Mouse (Mus musculus) layer of hippocampus, adult 18-20 months (tissue): ENCODE measurements around the gene 2200002D01Rik. TPM values are rescaled to one million over a fixed set of nuclear protein-coding genes. Genes with fewer than 3 reads are reported as not detected.
A peak's percentile ranks its signal among the peaks of the same experiment; 100 is the strongest.

Experiments
- DNase-seq, 2 experiments: peaks; one replicate each; pipeline ENCODE4 v3.0.0; 2022; ENCODE audit warnings: low spot score in 2 of 2
- total RNA-seq, 2 experiments: library from RNA; stranded (reverse); gene quantifications; 2 replicates each; pipeline ENCODE4 v1.2.3; 2021

Gene 2200002D01Rik
- total RNA-seq, 2 experiments from 2014 or later = not detected

DNA sequence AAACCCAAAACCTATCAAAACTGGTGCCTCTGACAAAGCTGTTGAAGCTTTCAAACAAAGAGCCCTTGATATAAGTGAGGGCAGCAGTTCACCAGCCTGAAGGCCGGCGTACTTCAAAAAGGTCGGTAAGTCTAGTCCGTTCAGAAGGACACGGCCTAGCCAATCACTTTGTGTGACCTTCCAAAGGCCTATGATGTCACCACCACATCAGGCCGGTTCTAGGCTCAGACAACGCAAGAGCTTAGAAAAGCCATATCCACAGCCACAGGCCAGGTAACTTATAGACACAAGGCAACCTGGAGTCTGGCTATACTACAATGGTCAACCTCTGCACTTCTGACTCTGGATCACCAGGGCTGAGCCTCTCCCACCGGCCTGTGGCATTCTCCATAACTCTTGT lies 31.7 kb upstream of the 2200002D01Rik start:
- DNase-seq = no peak

DNA sequence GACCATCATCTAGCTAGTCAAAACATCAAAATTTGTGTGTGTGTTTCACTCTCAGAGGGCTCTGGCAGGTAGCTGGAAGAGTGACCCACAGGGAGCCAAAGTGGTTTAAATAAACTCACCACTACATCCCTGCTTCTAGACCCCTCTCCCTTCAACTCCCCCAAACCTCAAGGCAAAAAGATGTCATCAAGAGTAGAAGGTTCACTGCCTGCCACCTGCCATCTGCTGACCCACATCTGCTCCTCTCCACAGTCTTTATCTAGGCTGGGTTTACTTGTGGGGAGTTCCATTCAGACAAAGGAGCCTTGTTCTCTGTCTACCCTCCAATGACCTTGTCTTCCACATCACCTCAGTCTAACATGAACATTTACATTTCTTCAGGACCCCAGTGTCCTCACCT lies 31.0 kb upstream of the 2200002D01Rik start:
- DNase-seq = no peak

DNA sequence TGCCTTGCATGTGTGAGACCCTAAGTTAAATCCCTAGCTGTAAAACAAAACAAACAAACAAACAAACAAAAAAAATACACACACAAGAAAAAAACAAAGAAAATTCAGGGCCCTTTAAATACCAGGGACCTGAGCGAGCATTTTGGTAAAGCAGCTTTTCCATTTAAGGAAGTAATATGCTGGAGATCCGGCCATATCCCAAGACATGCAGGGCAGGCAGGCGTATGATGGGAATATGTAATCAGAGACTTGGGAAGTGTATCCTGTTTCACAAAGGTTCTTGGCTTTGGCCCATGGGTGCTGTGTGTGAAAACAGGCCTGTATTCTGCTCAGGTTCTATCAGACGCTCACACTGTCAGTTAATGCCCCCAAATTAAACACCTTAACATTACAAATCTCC lies 29.2 kb upstream of the 2200002D01Rik start:
- no peak for DNase-seq

DNA sequence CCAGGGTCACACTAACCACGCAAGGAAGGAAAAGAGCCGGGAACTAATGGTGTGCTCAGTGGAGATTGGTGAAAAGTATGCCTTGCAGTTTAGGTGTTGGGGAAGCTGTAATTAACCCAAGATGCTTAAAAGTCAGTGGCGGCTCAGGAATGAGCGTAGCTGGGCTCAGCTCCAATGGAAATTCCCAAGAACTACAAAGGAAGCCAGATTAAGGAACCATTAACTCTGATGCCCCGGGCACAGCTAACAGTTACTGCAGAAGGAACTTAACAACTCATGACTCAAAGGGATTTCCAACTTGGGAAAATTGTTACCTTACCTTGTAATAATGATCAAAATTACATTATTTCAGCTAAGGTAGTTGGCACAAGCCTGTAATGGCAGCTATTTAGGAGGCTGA lies 28.4 kb upstream of the 2200002D01Rik start:
- DNase-seq = no peak

DNA sequence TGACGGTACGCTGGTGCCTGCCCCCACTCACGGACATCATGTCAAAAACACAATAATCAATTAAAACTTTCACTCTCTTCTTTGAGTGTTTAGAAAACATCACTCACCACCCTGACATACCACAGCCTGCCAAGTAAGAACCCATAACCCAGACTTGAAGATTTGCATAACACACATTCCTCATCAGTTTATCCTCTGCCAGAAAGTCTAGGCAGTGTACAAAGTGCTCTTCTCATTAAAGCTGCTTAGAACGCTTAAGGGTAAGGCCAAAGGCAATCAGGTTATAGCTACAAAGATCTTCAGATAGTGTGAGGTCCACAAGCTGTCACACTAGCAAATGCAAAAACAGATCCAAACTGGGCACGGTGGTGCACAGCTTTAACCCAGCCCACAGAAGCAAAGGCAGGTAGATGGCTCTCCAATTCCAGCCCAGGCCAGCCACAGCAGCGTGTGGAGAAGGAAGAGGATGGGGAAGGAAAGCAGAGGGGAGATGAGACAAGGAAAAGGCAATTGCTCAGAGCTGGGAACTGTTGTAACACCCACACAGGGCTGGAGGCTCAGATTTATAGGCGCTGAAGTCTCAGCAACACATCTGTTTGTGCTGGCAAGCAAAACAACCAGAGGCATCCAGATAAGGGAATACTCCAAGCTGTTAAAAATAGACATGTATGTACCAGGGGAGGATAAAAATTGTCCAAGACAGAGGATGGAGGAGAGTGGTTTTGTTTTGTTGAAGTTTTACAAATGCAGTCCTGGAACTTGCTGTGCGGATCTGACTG lies 23.6 kb upstream of the 2200002D01Rik start:
- peak in 1 of 2 experiments; percentile 58 for DNase-seq

DNA sequence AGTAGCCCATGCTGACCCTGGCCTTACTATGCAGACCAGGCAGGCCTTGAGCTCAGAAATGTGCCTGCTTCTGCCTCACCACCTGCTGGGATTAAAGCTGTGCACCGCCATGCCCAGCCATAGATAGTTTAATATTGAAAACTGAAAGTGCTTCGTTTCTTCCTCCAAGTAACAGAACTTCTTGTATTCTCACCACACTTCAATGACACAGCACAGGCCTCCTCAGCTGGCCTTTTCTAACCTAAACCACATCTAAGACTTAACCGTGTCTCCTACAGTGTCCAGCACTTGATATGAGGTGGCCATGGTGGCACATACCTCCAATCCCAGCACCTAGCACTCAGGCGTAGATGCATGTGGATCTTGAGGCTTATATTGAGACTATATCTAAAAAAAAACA lies 22.2 kb upstream of the 2200002D01Rik start:
- no peak for DNase-seq

DNA sequence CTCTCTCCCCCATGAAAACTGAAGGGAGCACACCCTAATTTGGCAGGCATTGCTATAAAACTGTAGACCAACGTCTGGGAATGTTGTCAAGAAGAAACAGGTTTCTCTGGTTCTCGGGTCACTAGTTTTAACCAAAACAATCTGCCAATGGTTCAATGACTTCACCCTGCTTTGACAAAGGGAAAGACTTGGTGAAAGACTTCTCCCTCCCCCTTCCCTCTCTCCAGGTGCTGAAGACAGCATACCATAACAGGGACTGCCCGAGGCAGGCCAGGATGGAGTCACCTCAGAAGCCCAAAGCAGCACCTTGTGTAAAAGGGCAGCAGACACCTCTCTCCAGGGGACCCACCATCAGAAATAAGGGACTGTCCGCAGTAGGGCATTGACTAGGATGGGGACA lies 18.7 kb upstream of the 2200002D01Rik start:
- DNase-seq = no peak

DNA sequence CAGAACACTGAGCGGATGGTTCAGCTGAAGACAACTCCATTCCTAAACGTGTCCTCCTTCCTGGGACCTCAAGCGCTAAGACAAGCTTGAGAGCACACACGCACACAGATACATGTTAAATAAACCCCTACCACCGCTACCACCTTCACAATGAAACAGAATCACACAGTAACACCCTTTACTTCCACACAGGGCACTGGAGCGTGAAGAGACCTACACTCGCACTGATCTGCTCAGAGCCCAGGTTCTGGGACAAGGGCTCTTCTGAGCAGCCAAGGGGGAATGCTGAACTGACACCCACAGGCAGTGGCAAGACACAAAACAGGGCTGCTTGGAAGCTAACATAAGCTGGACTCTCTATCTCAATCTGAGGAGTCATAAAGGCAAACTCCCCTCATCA lies 17.4 kb upstream of the 2200002D01Rik start:
- DNase-seq = no peak

DNA sequence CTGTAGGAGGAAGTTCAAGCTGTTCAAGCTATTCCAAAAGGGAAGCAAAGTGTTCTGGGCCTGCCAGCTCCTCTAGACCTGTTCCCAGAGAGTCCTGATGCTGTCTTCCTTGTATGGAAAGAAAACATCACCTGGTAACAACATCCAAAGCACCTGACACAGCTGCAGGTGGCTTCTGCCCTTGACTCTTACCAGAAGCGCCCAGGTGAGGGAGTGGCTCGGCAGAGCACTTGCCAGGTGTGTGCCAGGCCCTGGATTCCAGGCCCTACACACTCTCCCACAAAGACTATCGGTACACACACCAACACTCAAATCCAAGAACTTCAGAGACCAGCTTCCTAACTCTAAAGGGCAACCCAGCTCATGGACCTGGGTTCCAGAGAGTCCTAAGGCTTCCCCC lies 15.6 kb upstream of the 2200002D01Rik start:
- no peak for DNase-seq

DNA sequence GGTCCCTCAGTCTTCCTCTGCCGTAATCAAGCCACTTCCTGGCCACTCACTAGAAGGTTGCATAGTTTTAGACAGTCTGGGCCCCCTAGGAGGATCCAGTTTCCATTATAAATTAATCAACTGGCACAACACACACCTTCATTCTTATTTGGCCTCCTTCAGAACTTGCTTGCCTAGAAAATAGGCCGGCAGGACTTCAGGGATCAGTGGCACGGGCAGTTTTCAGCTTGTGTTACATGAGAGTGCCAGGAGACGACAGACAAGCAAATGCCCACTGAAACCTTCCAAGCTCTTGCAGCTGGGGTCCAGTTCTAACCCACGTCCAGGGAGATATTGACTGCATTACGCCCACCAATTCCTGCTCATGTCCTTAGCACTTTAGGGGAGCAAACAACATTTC lies 13.9 kb upstream of the 2200002D01Rik start:
- no peak for DNase-seq

DNA sequence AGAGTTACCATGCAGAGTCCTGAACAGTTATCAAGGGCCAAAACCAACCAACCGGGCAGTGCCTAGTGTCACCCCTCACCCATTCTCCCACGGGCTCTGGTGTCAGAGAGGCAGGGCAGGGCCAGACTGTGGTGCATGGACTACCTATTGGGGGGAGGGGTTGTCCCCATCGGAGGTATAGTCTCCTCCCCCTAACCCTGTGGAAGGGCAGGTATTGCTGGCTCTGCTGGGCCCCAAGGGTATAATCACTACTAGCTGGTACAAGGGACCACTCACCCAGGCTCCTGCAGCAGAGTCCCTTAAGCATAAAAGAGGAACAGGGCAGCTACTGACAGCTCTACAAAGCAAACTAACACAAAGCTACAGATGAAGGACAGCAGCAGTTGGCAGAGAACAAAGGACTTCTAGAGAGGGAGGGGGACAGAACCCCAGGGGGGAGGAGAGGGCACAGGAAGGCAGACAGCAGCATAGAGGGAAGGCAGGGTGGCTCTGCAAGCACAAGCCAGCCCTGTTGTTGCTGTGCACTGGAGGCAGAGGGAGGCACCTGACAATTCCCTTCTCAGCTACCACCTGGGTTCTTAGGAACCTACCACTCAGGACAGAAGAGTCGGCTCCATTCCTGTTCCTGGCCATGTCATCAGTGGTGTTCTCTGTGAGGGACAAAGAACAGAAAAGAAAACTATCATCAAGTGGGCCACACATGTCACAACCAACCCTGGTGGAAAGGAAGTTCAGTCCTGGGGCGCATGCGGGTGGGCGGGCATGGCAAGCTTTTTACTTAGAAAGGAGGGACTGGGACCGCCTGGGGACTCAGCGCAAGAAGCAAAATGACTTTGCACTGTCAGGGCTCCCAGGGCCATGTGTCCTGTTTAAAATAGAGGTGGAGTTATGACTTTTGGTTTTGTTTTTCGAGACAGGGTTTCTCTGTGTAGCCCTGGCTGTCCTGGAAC lies 11.8 kb upstream of the 2200002D01Rik start:
- DNase-seq = no peak

DNA sequence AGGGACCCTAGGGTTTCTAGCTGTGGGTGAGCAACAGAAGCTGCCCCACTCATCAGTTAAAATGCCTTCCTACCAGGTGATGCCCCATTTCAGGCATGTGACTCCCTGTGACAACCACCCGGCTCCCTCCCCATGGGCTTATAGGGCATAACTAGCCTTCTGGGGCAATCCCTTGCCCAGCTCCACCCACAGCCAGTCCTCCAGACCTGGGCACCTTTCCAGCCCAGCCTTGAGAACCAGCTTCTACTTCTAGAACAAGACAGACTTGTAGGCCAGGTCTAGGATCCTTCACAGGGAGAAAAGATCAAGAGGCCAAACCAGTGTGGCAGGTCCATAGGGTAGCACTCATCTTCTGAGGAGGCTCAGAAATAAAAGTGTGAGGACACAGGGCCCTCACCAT lies 9.1 kb upstream of the 2200002D01Rik start:
- DNase-seq = no peak

DNA sequence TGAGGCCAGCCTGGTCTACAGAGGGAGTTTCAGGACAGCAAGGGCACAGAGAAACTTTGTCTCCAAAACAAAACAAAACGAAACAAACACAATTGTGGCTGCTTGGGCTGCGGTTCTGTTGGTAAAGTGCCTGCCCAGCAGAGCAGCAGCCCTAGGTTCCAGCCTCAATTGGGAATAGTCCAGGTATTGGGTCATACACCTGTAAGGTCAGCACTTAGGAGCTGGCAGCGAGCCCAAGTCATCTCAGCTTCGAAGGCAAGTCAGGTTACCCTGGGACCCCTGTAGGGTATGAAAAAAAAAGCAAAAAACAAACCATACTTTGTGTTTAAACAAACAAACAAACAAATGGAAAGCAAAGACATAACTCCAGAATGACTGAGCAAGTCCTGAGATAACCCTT lies 7.6 kb upstream of the 2200002D01Rik start:
- DNase-seq = no peak

DNA sequence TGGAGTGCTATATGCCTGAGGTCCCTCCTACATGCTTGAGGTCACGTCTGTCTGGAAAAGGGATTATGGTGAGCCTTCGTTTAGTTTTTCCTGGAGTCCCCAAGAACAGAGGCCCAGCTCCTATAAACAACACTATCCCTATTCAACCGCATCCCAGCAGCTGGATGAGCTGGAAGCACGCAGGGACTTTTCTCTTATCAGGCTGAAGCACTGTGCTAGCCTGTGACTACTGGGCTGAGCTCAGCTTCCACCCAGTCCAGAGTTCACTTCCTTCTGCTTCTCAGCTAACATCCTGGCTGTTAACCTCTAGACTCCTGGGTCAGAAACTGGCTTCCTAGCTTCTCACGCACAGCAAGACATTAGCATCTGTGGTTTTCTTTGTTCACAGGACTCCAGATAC lies 5.6 kb upstream of the 2200002D01Rik start:
- DNase-seq = no peak

DNA sequence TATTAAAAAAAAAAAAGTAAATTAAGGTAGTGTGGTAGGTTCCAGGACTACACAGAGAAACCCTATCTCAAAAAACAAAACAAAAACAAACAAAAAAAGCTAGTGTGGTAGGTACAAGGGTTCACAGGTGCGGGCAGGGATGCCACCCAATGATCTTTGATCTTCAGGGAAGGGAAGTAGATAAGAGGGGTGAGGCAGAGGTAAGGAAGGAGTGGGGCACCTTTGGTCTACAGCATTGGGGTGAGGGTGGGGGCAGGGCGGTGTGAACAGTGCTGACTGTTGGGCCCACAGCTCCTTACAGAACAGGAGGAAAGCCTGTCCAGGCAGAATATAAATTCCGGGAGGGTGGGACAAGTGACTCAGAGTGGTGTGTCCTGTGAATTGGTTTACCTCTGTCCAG lies 2.9 kb upstream of the 2200002D01Rik start:
- no peak for DNase-seq

DNA sequence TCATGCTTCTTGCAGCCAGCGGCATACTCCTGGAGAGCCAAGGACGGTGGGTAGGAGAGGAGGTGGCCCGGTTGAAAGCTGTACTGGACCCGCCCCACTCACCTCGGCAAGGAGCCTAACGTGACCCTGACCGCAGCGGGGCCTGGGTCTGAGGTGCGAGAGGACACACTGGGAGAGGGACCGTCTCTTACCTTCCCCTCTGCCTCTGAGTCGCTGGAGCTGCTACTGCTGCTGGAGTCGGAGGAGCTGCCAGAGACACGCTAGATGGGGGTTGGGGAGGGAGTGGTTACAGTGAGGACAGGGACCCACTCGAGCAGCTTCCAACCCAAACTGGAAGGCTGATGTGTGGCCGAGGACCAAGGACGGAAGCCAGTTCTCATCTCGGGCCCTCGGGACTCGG lies 560 bp downstream of the 2200002D01Rik start:
- DNase-seq = no peak

DNA sequence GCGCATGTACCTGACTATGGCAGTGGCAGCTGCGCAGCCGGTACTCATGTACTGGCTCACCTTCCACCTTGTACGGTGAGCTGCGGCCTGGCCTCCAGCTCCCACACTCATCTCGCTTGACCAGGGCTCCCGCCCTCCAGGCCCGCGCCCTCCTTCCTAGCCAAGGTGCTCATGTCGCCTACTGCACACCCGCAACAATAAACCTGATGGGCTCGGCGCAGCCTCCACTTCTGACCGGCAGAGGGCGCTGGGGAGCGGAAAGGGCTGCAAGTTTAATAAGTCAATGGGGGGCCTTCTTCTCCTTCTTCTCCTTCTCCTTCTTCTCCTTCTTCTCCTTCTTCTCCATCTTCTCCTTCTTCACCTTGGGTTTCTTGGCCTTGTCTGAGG lies 959 bp downstream of the 2200002D01Rik start:
- peak; percentile 51 to 74 for DNase-seq

DNA sequence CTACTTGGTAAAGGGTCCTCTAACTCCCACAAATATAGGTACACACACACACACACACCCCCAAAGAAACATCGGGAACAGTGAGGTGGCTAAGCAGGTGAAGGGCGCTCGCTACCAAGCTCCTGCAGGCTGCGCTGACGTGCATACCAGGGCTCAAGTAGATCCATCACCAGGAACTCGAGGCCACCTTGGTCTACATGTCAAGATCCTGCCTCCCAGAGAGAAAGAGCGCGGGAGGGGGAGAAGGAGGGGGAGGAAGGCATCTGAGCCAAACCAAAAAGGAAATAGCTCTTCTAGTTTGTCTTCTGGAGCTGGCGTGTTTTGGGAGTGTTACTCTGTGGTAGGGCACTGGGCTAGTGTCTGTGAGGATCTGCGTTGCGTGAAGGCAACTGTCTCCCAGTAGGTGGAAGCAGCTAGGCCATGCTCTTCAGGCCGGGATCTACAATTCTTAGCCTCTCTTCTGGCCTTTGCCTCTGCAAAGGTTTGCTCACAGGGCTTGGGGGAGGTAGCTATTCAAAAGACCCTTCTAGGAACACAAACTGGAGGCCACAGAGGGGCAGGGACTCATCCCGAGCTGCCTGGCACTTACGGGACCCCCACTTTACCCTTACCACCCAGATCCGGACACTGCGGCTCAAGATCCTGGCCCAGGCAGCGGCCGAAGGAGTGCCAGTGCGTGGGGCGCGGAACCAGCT lies 1.5 kb downstream of the 2200002D01Rik start:
- no peak for DNase-seq

DNA sequence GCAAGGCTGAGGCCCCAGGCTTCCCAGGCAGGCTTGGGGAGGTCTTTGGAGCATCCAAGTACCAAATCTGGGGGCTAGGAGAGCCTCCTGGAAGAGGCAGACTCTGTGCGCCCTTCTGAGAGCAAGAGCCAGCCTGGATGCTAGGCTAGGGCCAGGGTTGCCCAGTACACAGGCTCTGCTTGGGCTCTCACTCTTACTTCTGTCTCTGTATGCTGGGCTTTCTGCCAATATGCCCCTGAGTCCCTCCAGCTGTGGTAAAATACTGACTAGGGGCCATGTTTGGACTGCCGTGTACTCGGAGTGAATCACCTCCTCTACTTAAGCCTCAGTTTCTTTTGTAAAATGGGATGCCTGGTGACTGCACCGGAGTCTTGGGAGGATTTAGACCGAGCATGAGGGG lies 2.3 kb downstream of the 2200002D01Rik start:
- DNase-seq = no peak

DNA sequence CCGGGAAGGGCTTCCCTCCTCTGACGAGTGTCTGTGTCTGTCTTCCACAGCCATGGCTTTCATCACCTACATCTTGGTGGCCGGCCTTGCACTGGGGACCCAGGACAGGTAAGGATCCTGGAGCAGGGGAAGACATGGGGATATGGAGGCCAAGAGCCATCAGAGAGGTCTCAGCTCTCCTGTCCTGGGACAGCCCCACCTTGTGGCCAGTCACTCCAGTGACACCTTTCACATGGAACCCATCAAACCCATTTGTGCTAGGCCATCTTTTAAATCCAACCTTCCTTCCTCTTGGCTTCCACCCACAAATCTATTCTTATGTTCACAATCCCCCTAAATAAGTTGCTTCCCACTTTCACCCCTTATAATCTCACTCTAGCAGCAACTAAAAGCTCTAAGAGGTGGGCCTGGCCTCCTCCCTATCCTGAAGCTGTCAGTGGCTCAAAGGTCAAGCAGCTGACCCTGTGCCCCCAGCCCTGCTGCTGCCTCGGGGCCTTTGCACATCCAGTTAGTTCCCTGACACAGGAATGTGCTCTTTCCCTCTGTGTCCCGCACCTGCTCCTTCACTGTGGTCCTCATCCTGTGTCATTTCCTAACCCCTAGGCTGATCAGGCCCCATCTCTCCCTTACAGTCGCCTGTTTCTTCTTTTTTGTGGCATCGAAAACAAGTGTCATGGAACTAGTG lies 3.4 kb downstream of the 2200002D01Rik start:
- no peak for DNase-seq
